Mouse (Mus musculus): ENCODE measurements around the gene Olfr1441.

The Olfr1441 gene

GRCm38 (mm10) chr19:12417361-12417760 is at the start of gene Olfr1441:
Olfr1441 (plus strand) TSS chr19:12417433.
- no peak for DNase-seq (ENCODE audit: low spot score)

DNA sequence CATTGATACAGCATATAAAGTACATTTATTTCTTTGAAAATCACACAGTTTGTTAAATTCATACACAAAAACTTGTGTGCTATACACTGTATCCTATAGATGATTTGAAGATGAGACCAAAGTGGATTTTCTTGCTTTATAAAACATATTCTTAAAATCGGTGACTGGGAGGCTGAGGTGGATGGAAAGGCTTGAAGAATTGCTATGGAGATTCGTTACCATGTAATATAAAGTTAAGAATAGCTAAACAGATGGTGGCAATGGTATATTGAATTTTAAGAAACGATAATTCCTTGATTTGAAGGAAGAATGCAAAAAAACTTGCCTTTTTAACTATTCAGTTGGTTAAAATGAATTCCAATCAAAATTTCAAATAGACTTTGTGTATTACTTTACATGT is 44.2 kb upstream of the Olfr1441 start:
- no peak for DNase-seq (ENCODE audit: low spot score)

- no peak for DNase-seq (ENCODE audit: low spot score)
These were observed 42.7 kb upstream of the Olfr1441 start for GRCm38 (mm10) chr19:12374465-12375025.

- DNase-seq (ENCODE audit: low spot score), result no peak
These were observed 30.3 kb upstream of the Olfr1441 start, which contains the start of gene Olfr1440 for GRCm38 (mm10) chr19:12386979-12387378. Olfr1440 (plus strand) TSS chr19:12387279.

GRCm38 (mm10) chr19:12413737-12414136 is 3.5 kb upstream of the Olfr1441 start:
- DNase-seq (ENCODE audit: low spot score), result no peak

DNA sequence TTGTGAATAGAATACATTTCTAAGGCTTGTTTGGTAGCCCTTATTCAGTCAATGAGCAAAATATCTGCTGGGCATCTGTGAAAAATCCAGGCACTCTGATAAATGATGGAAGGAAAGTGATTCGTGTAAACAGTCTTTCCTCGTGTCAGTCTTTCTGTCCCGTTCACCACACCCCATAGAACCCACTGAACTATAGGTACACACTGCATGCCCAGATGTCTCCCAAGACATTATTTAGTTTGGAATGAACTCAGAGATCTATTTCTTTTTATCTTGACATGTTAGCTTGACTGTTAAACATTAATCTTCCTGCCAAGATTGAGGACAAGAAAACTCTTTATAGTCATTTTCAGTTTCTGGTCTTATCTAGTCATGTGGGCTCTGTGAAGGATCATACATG is 1.1 kb downstream of the Olfr1441 start:
- DNase-seq (ENCODE audit: low spot score), result no peak

GRCm38 (mm10) chr19:12420555-12420954 is 3.3 kb downstream of the Olfr1441 start:
- no peak for DNase-seq (ENCODE audit: low spot score)

DNA sequence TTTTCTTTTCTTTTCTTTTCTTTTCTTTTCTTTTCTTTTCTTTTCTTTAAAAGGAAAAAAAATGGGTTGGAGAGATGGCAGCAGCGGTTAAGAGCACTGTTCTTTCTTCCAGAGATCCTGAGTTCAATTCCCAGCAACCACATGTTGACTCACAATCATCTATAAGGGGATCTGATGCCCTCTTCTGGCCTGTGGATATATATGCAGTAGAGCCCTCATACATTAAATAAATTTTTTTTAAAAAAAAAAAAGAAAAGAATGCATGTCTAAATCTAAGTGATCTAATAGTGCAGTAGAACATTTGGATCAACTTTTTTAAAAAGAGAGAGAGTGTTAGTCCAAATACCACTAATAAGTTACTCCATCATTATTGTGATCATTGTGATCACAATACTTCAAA is 4.4 kb downstream of the Olfr1441 start:
- no peak for DNase-seq (ENCODE audit: low spot score)

- no peak for DNase-seq (ENCODE audit: low spot score)
These were observed 9.9 kb downstream of the Olfr1441 start for GRCm38 (mm10) chr19:12427101-12427500.

DNA sequence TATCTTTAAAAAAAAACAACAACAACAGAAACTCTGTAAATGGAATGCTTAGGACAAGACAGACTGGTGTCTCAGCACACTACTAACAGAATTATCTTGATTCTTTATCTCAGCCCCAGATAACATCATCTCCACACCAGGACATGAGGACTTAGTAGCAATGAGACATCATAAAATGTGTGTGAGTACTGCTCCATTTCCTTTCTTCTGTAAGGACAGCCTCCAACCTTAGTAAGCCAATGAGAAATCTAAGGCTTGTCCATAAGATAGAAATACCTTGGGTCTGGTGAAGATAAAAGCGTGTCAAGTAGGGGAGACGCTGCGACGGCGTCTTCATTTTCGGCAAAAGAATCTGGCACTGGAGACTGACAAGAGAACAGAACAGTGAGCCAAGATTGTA is 10.4 kb downstream of the Olfr1441 start, which contains the start of gene Pfpl:
TSS of gene Pfpl (plus strand) at position 301 of the 400 bp plus-strand sequence.
- DNase-seq (ENCODE audit: low spot score), result no peak

GRCm38 (mm10) chr19:12433033-12433432 is 15.8 kb downstream of the Olfr1441 start:
- DNase-seq (ENCODE audit: low spot score), result peak; percentile 65

DNA sequence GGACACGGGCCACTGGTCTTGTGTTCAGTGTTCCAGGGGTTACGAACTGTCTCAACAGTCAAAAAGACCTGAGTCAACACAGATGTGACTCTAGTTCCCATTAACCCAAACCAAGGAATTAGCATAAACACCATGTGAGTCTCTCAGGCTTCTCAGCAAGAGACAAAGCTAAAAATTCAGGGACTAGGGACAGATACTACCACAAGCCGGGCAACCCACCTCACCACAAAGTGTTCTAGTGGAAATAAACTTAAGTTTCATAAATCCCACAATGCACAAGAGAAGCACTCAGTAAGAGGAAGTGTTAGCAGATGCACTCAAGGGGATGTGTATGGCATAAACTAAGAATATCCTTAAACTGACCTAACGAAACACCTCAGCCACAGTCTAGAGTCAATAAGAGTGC is 17.8 kb downstream of the Olfr1441 start:
- peak; percentile 28 for DNase-seq (ENCODE audit: low spot score)

GRCm38 (mm10) chr19:12435750-12436524 is 18.7 kb downstream of the Olfr1441 start:
- DNase-seq (ENCODE audit: low spot score), result no peak

GRCm38 (mm10) chr19:12439581-12439980 is 22.3 kb downstream of the Olfr1441 start:
- no peak for DNase-seq (ENCODE audit: low spot score)

- DNase-seq (ENCODE audit: low spot score), result peak; percentile 43
These were observed 23.0 kb downstream of the Olfr1441 start for GRCm38 (mm10) chr19:12440103-12440725.

DNA sequence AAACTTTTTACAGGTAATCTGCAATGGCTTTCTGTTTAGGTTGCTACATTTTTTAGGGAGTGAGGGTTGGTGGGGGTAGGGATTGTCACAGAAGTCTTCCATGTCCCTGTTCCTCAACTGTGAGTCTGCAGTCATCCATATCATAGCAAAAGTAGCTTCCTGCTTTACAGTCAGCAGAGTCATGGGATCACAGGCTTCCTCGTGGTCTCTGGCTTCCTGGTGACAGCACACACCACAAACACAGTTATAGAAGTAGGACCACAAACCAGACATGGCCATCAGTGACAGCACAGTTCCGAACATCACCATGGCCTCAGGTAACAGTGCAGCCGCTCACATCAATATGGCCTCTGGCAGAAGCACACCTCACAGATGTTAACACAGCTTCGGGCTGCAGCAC is 25.3 kb downstream of the Olfr1441 start:
- no peak for DNase-seq (ENCODE audit: low spot score)

DNA sequence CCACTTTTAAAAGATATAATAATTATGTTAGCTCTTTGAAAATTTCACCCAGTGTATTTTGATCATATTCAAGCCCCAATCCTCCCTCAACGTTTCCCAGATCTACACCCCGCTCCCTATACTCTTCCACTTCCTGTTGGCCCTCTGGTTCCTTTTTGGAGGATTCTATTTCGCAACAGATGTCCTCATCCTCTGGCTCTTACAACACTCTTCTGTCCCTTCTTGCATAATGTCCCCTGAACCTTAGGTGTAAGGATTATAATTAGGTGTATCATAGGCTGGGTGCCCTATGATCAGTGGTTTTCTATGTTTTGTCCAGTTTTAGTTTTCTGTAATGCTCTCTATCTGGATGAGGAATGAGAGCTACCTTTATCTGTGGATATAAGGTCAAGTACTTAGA is 27.8 kb downstream of the Olfr1441 start:
- DNase-seq (ENCODE audit: low spot score), result peak; percentile 39

GRCm38 (mm10) chr19:12457401-12458066 is 40.3 kb downstream of the Olfr1441 start:
- no peak for DNase-seq (ENCODE audit: low spot score)

DNA sequence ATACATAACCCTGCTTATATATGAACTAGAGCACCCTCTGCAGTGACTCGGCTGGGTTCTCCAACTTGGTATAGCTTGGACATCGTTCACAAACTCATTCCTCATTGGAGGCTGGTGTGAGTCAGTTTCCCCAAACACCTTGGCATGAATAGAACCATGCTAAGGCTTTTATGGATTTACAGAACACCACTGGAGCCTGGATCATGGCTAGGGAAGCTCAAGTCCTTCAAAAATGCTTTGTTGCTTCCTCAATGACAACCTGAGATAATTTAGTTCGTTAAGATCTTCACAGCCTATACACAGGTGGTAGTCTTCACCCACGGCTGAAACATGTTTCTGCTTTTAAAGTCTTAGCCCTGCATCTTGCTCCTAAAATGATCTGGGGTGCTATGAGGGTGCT is 42.3 kb downstream of the Olfr1441 start:
- no peak for DNase-seq (ENCODE audit: low spot score)

- no peak for DNase-seq (ENCODE audit: low spot score)
These were observed 43.3 kb downstream of the Olfr1441 start, which contains the start of gene Mpeg1 for GRCm38 (mm10) chr19:12460282-12461249. Mpeg1 (plus strand) TSS chr19:12460779.

Data from lung, postnatal 25 days (tissue).